Mouse (Mus musculus) CH12.LX (cell line): ENCODE data around the gene Myo1h. TPM values are rescaled to one million over a fixed set of nuclear protein-coding genes. Genes with fewer than 3 reads are reported as not detected.

Experiments
- DNase-seq: peaks from one replicate; pipeline ENCODE4 v3.0.0-alpha.2; 2013; ENCODE audit errors: extremely low read depth
- H3K27ac ChIP-seq: 2 replicates; pipeline ENCODE4 v1.5.1; 2012; ENCODE audit warnings: low read depth, mild to moderate bottlenecking, control low read depth, moderate library complexity; ENCODE audit not compliant: insufficient read depth
- H3K27me3 ChIP-seq: replicated peaks from 2 replicates; pipeline ENCODE3; 2012; ENCODE audit warnings: inconsistent platforms
- H3K36me3 ChIP-seq, 2 experiments: replicated peaks in 1 of 2; 2 replicates each; pipeline versions ENCODE3 to v1.6.1; 2012; ENCODE audit warnings: inconsistent platforms in 1 of 2, low read length in 1 of 2, mild to moderate bottlenecking in 1 of 2, mixed read lengths in 1 of 2, moderate library complexity in 1 of 2; ENCODE audit not compliant: control insufficient read depth in 1 of 2, insufficient read depth in 1 of 2
- H3K4me1 ChIP-seq, 2 experiments: 2 replicates each; pipeline ENCODE4 v1.6.1; 2012; ENCODE audit warnings: inconsistent platforms in 1 of 2, moderate library complexity in 1 of 2; ENCODE audit not compliant: insufficient read depth in 2 of 2, control insufficient read depth in 1 of 2
- H3K4me2 ChIP-seq: 2 replicates; pipeline ENCODE4 v1.6.1; 2012; ENCODE audit warnings: low read depth, mild to moderate bottlenecking, control low read depth; ENCODE audit not compliant: poor library complexity, insufficient read depth, severe bottlenecking
- H3K4me3 ChIP-seq, 3 experiments: fragments of 150-350 bp in 1 of 3; sonication (generic) in 1 of 3; replicated peaks in 1 of 3; 2 replicates each; pipeline versions ENCODE3 to v1.5.1; 2011 to 2012; ENCODE audit warnings: low read depth in 2 of 3, low read length in 2 of 3, mild to moderate bottlenecking in 2 of 3, moderate library complexity in 2 of 3, control low read depth in 1 of 3, improper control_type of control experiment in 1 of 3, inconsistent platforms in 1 of 3, mixed read lengths in 1 of 3; ENCODE audit not compliant: poor library complexity in 1 of 3
- H3K79me2 ChIP-seq: replicated peaks from 2 replicates; pipeline ENCODE4 v1.6.1; 2012; ENCODE audit warnings: mild to moderate bottlenecking, moderate library complexity; ENCODE audit not compliant: control insufficient read depth, poor library complexity, insufficient read depth, severe bottlenecking; ENCODE audit errors: extremely low read depth
- H3K9ac ChIP-seq: 2 replicates; pipeline ENCODE4 v1.6.1; 2012; ENCODE audit warnings: low read depth, mild to moderate bottlenecking, control low read depth, moderate library complexity; ENCODE audit not compliant: insufficient read depth
- H3K9me3 ChIP-seq: replicated peaks from 2 replicates; pipeline ENCODE3; 2012; ENCODE audit warnings: low read length, inconsistent platforms, mixed read lengths
- BHLHE40 ChIP-seq: IDR thresholded peaks from 2 replicates; pipeline ENCODE4 v1.6.1; 2011; ENCODE audit warnings: mild to moderate bottlenecking, low read depth, low read length, improper control_type of control experiment
- CHD1 ChIP-seq: IDR thresholded peaks from 2 replicates; pipeline ENCODE4 v1.6.1; 2012; ENCODE audit warnings: low read depth, low read length, improper control_type of control experiment, inconsistent platforms
- CHD2 ChIP-seq: IDR thresholded peaks from 2 replicates; pipeline ENCODE4 v1.6.1; 2011; ENCODE audit warnings: low read length, improper control_type of control experiment
- E2F4 ChIP-seq: IDR thresholded peaks from 2 replicates; pipeline ENCODE4 v1.6.1; 2011; ENCODE audit warnings: low read depth, low read length, improper control_type of control experiment; ENCODE audit not compliant: insufficient replicate concordance
- ELF1 ChIP-seq: IDR thresholded peaks from 2 replicates; pipeline ENCODE4 v1.6.1; 2014; ENCODE audit warnings: low read depth, mild to moderate bottlenecking, inconsistent platforms, low read length, improper control_type of control experiment
- EP300 ChIP-seq: IDR thresholded peaks from 2 replicates; pipeline ENCODE4 v1.6.1; 2011; ENCODE audit warnings: low read length, improper control_type of control experiment
- ETS1 ChIP-seq: conservative IDR thresholded peaks from 2 replicates; pipeline ENCODE4 v1.6.1; 2012; ENCODE audit warnings: low read depth, mild to moderate bottlenecking, inconsistent platforms, low read length, improper control_type of control experiment, moderate library complexity
- GABPA ChIP-seq: IDR thresholded peaks from 2 replicates; pipeline ENCODE4 v1.6.1; 2012; ENCODE audit warnings: low read depth, low read length, improper control_type of control experiment, inconsistent platforms; ENCODE audit not compliant: insufficient replicate concordance
- HCFC1 ChIP-seq: IDR thresholded peaks from 2 replicates; pipeline ENCODE4 v1.6.1; 2012; ENCODE audit warnings: low read depth, mild to moderate bottlenecking, inconsistent platforms, low read length, improper control_type of control experiment
- IRF4 ChIP-seq: IDR thresholded peaks from 2 replicates; pipeline ENCODE4 v1.6.1; 2014; ENCODE audit warnings: low read depth, mild to moderate bottlenecking, inconsistent platforms, low read length, improper control_type of control experiment
- JUN ChIP-seq: IDR thresholded peaks from 2 replicates; pipeline ENCODE4 v1.6.1; 2011; ENCODE audit warnings: low read depth, mild to moderate bottlenecking, low read length, improper control_type of control experiment, moderate library complexity; ENCODE audit not compliant: insufficient read depth
- MAZ ChIP-seq: IDR thresholded peaks from 2 replicates; pipeline ENCODE4 v1.6.1; 2012; ENCODE audit warnings: low read depth, mild to moderate bottlenecking, inconsistent platforms, low read length, improper control_type of control experiment, moderate library complexity
- MEF2A ChIP-seq: IDR thresholded peaks from 2 replicates; pipeline ENCODE4 v1.6.1; 2014; ENCODE audit warnings: low read depth, mild to moderate bottlenecking, inconsistent platforms, low read length, improper control_type of control experiment, borderline replicate concordance
- NELFE ChIP-seq: IDR thresholded peaks from 2 replicates; pipeline ENCODE4 v1.6.1; 2011; ENCODE audit warnings: low read depth, low read length, improper control_type of control experiment
- PAX5 ChIP-seq: IDR thresholded peaks from 2 replicates; pipeline ENCODE4 v1.6.1; 2012; ENCODE audit warnings: low read length, inconsistent platforms, mixed read lengths
- POLR2AphosphoS2 ChIP-seq: IDR thresholded peaks from 2 replicates; pipeline ENCODE4 v1.6.1; 2011; ENCODE audit warnings: low read depth, low read length, improper control_type of control experiment
- RAD21 ChIP-seq: IDR thresholded peaks from 2 replicates; pipeline ENCODE4 v1.6.1; 2011; ENCODE audit warnings: low read depth, mild to moderate bottlenecking, low read length, improper control_type of control experiment, moderate library complexity
- TCF12 ChIP-seq: IDR thresholded peaks from 2 replicates; pipeline ENCODE4 v1.6.1; 2014; ENCODE audit warnings: low read depth, mild to moderate bottlenecking, inconsistent platforms, low read length, improper control_type of control experiment
- UBTF ChIP-seq: IDR thresholded peaks from 2 replicates; pipeline ENCODE4 v1.6.1; 2012; ENCODE audit warnings: low read depth, mild to moderate bottlenecking, inconsistent platforms, low read length, improper control_type of control experiment, moderate library complexity
- USF1 ChIP-seq: IDR thresholded peaks from 2 replicates; pipeline ENCODE4 v1.6.1; 2014; ENCODE audit warnings: low read depth, mild to moderate bottlenecking, inconsistent platforms, low read length, improper control_type of control experiment
- USF2 ChIP-seq: conservative IDR thresholded peaks from 2 replicates; pipeline ENCODE4 v1.6.1; 2011; ENCODE audit warnings: low read depth, low read length, improper control_type of control experiment
- ZC3H11A ChIP-seq: IDR thresholded peaks from 2 replicates; pipeline ENCODE4 v1.6.1; 2012; ENCODE audit warnings: low read depth, mild to moderate bottlenecking, inconsistent platforms, low read length, improper control_type of control experiment
- ZMIZ1 ChIP-seq: IDR thresholded peaks from 2 replicates; pipeline ENCODE4 v1.6.1; 2012; ENCODE audit warnings: low read depth, mild to moderate bottlenecking, inconsistent platforms, low read length, improper control_type of control experiment
- ZNF384 ChIP-seq: IDR thresholded peaks from 2 replicates; pipeline ENCODE4 v1.6.1; 2012; ENCODE audit warnings: low read depth, low read length, improper control_type of control experiment, inconsistent platforms
- dilution Hi-C: fragments of 300-500 bp; cut with MboI; formaldehyde crosslinking; loops from 2 replicates; pipeline ENCODE4 v1.14.3; 2020; ENCODE audit warnings: low sequenced_read_pairs; ENCODE audit not compliant: extremely low pct_unique_long_range_greater_than_20kb, extremely low pct_ligation_motif_present
- in situ Hi-C: fragments of 300-500 bp; cut with MboI; formaldehyde crosslinking; loops from 3 replicates; pipeline ENCODE4 v1.14.3; 2019; ENCODE audit warnings: low sequenced_read_pairs, low pct_ligation_motif_present, low pct_unique_long_range_greater_than_20kb, mixed read lengths
- polyA plus RNA-seq: library from polyadenylated mRNA; unstranded; fragments of >175 nt; gene quantifications from 2 replicates; pipeline ENCODE4 v1.2.1, GENCODE M21; 2012; ENCODE audit warnings: low read depth; ENCODE audit not compliant: insufficient read length
- total RNA-seq, 2 experiments: library from RNA; depleted of rRNA; stranded (reverse); fragments of 300-350 nt in 1 of 2; fragments of >200 nt in 1 of 2; gene quantifications; 2 replicates each; pipeline ENCODE4 v1.2.3; 2012 to 2014

Gene Myo1h
- total and polyA plus RNA-seq, 3 experiments, result 1.1 to 4.4 (median 1.8) TPM

- peaks cover 0 to 8% of the 10 kb centered on the region in 2 experiments; a peak in 2 of 4 replicates for H3K4me1 ChIP-seq
- dilution Hi-C loops, result no loop called here
- no peak overlapping the region for H3K27ac ChIP-seq
- H3K4me3 ChIP-seq, result no peak overlapping the region
- no peak for TF ChIP-seq JUN
- no peak for TF ChIP-seq MEF2A
- no peak for TF ChIP-seq CHD2
- TF ChIP-seq TCF12, result no peak
- no peak for TF ChIP-seq MAZ
- TF ChIP-seq EP300, result no peak
- no peak for TF ChIP-seq POLR2AphosphoS2
- TF ChIP-seq ZMIZ1, result no peak
- TF ChIP-seq USF2, result no peak
- TF ChIP-seq CHD1, result no peak
- TF ChIP-seq RAD21, result no peak
- TF ChIP-seq UBTF, result no peak
- TF ChIP-seq, all 38 proteins: peak for 0
- Histone ChIP-seq H3K79me2 (no peaks in the 10 kb centered on the region), H3K9me3 (no peaks in the 10 kb centered on the region), H3K9ac (no peak overlapping the region), H3K36me3 (no peaks in the 10 kb centered on the region), H3K4me2 (no peak overlapping the region), H3K27me3 (peaks cover 19% of the 10 kb centered on the region)
- in situ Hi-C loops, result no loop called here
- DNase-seq, result no peak
Measured at GRCm38 (mm10) chr5:114264030-114264459, 24.9 kb upstream of the Myo1h start.

GRCm38 (mm10) chr5:114264791-114265190, 24.2 kb upstream of the Myo1h start:
- no peak overlapping the region for H3K4me2 ChIP-seq
- no peak overlapping the region for H3K27ac ChIP-seq
- H3K27me3 ChIP-seq, result peaks cover 26% of the 10 kb centered on the region
- no peaks in the 10 kb centered on the region for H3K36me3 ChIP-seq
- no peak for DNase-seq
- no peak overlapping the region for H3K4me3 ChIP-seq
- dilution Hi-C loops (no loop called here), in situ Hi-C loops (no loop called here)
- H3K79me2 ChIP-seq, result no peaks in the 10 kb centered on the region
- TF ChIP-seq ELF1 (no peak), EP300 (no peak), USF2 (no peak), UBTF (no peak), NELFE (no peak), IRF4 (no peak), TCF12 (no peak), POLR2AphosphoS2 (no peak), ZMIZ1 (no peak), CHD1 (no peak), E2F4 (no peak), BHLHE40 (no peak), USF1 (no peak), HCFC1 (no peak), JUN (no peak), ETS1 (no peak), ZC3H11A (no peak), GABPA (no peak), PAX5 (no peak), ZNF384 (no peak)
- H3K4me1 ChIP-seq, result peaks cover 0 to 8% of the 10 kb centered on the region in 2 experiments; a peak in 2 of 4 replicates
- no peaks in the 10 kb centered on the region for H3K9me3 ChIP-seq
- H3K9ac ChIP-seq, result no peak overlapping the region
